Comparison of ENCODE assay signal across 21 mouse cellular contexts in the genomic region with DNA sequence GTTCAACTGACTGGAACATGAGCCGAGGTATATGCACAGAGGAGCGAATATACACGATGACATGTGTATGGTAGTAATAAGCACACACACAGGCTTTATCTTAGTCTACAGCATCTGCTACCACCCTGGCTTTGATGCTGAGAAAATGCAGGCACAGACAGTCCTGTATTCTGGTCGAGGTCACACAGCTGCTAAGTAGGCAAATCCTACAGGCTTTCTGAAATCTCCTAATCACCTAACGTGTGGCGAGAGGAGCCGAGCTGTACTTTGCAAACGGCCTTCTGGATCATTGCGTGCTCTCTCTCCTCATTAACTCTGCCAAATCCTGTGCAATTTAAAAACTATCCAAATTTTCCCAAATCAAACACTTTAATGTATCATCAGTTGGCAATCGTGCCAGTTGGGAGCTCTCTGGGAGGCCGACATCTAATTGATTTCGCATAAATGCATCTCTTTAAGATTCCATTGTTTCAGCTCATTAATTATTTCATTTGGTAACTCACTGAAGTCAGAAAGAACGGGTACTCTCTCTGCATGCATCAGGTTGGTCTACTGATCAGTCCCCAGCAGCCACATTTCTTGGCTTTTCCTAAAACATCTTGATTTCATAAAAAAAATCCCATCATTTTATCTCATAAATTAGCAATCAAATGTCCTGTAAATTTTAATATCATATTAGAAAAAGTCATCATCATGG.
DNase-seq lines count a peak whose midpoint lies in the region; ATAC-seq and TF ChIP-seq lines count a peak whose summit lies in the region.
"Had no signal": no experiment of that assay in that cellular context is flagged by ENCODE, and none has a peak within 500 bp of the region (broad histone marks: within the 10 kb centered on the region; RNA-seq: fewer than 3 reads in every experiment).

No protein-coding gene starts in this region.

- 64% methylated on average over 13 of the region's 13 CpGs for WGBS in hindbrain, embryonic 12.5 days
- WGBS in hindbrain, embryonic 11.5 days, result 83% methylated on average over 13 of the region's 13 CpGs
- WGBS in hindbrain, embryonic 16.5 days, result 48% methylated on average over 13 of the region's 13 CpGs
- 44% methylated on average over 13 of the region's 13 CpGs for WGBS in neural tube, embryonic 15.5 days

- no peak overlapping the region for H3K4me2 ChIP-seq in hindbrain, embryonic 12.5 days (replicated peaks)
- no peak overlapping the region for H3K4me2 ChIP-seq in hindbrain, embryonic 11.5 days (replicated peaks; ENCODE audit: low read depth, low read length)
- H3K4me2 ChIP-seq in hindbrain, embryonic 16.5 days (ENCODE audit: low read length), result no peak overlapping the region
- no peak overlapping the region for H3K4me2 ChIP-seq in neural tube, embryonic 15.5 days
- H3K4me2 ChIP-seq: heart, embryonic 13.5 days; liver, embryonic 11.5 days had no signal

- no peak for TF ChIP-seq POLR2A in brain, embryonic 14.5 days (IDR thresholded peaks at IDR 0.05; ENCODE audit: borderline replicate concordance, extremely low read depth, insufficient read depth, insufficient read length, poor library complexity, severe bottlenecking)

- no peak overlapping the region for H3K4me3 ChIP-seq in hindbrain, embryonic 12.5 days
- no peak overlapping the region for H3K4me3 ChIP-seq in hindbrain, embryonic 11.5 days (ENCODE audit: low read depth, low read length)
- H3K4me3 ChIP-seq in hindbrain, embryonic 16.5 days (ENCODE audit: low read length), result no peak overlapping the region
- H3K4me3 ChIP-seq in neural tube, embryonic 15.5 days (replicated peaks), result no peak overlapping the region
- H3K4me3 ChIP-seq: heart, embryonic 13.5 days; left cerebral cortex, adult 2 months; megakaryocyte, embryonic 14.5 days; myocyte had no signal

- DNase-seq in hindbrain, embryonic 11.5 days (ENCODE audit: low spot score), result no peak
- peak; percentile 73 for DNase-seq in brain, embryonic 14.5 days (ENCODE audit: low read depth)
- DNase-seq in cerebellum, postnatal 10 days, result no peak
- DNase-seq in cerebellum, postnatal 25 days, result no peak
- DNase-seq: adrenal gland, postnatal 14 days; cerebellum, adult 11-12 months; cerebellum, postnatal 36 days; heart, adult 18-20 months; kidney, adult 8-10 months; kidney, postnatal 25 days; lung, adult 18-20 months had no signal

- ATAC-seq in hindbrain, embryonic 12.5 days (ENCODE audit: low FRiP score), result peak; percentile 25; the same call in 1 of the 2 replicates
- no peak for ATAC-seq in hindbrain, embryonic 11.5 days (ENCODE audit: low FRiP score)
- ATAC-seq in hindbrain, embryonic 16.5 days, result peak; percentile 73
- peak; percentile 39; the same call in 1 of the 2 replicates for ATAC-seq in neural tube, embryonic 15.5 days (ENCODE audit: low FRiP score)
- ATAC-seq in erythroid progenitor cell, adult 5-6 weeks (replicated peaks; ENCODE audit: low FRiP score, poor library complexity, severe bottlenecking), result no peak

- no peaks in the 10 kb centered on the region for H3K9me3 ChIP-seq in hindbrain, embryonic 12.5 days (replicated peaks)
- H3K9me3 ChIP-seq in hindbrain, embryonic 11.5 days (ENCODE audit: control insufficient read depth, low read length), result no peaks in the 10 kb centered on the region
- no peaks in the 10 kb centered on the region for H3K9me3 ChIP-seq in hindbrain, embryonic 16.5 days (ENCODE audit: control insufficient read depth, low read length)
- no peaks in the 10 kb centered on the region for H3K9me3 ChIP-seq in neural tube, embryonic 15.5 days (replicated peaks)
- H3K9me3 ChIP-seq: heart, embryonic 13.5 days; megakaryocyte, embryonic 14.5 days had no signal

- no peaks in the 10 kb centered on the region for H3K27me3 ChIP-seq in hindbrain, embryonic 12.5 days
- H3K27me3 ChIP-seq in hindbrain, embryonic 11.5 days (ENCODE audit: control insufficient read depth, insufficient read depth, low read length), result no peaks in the 10 kb centered on the region
- H3K27me3 ChIP-seq in hindbrain, embryonic 16.5 days (replicated peaks; ENCODE audit: control insufficient read depth, insufficient read depth, low read length), result no peaks in the 10 kb centered on the region
- H3K27me3 ChIP-seq in neural tube, embryonic 15.5 days (replicated peaks), result no peaks in the 10 kb centered on the region
- H3K27me3 ChIP-seq: heart, embryonic 13.5 days; megakaryocyte, embryonic 14.5 days had no signal

- peaks cover 12% of the 10 kb centered on the region; the same call in 1 of the 2 replicates for H3K4me1 ChIP-seq in hindbrain, embryonic 12.5 days
- no peaks in the 10 kb centered on the region for H3K4me1 ChIP-seq in hindbrain, embryonic 11.5 days (replicated peaks; ENCODE audit: control insufficient read depth, insufficient read depth, low read length)
- peaks cover 2% of the 10 kb centered on the region; the same call in 1 of the 2 replicates for H3K4me1 ChIP-seq in hindbrain, embryonic 16.5 days (ENCODE audit: control insufficient read depth, insufficient read depth, low read depth, low read length)
- H3K4me1 ChIP-seq in neural tube, embryonic 15.5 days, result peaks cover 23% of the 10 kb centered on the region
- H3K4me1 ChIP-seq: heart, embryonic 13.5 days had no signal

- H3K36me3 ChIP-seq in hindbrain, embryonic 12.5 days, result no peaks in the 10 kb centered on the region
- no peaks in the 10 kb centered on the region for H3K36me3 ChIP-seq in hindbrain, embryonic 11.5 days (ENCODE audit: control insufficient read depth, insufficient read depth, low read length)
- H3K36me3 ChIP-seq in hindbrain, embryonic 16.5 days (ENCODE audit: control insufficient read depth, insufficient read depth, low read length), result no peaks in the 10 kb centered on the region
- H3K36me3 ChIP-seq in neural tube, embryonic 15.5 days, result no peaks in the 10 kb centered on the region
- H3K36me3 ChIP-seq: G1E; heart, embryonic 13.5 days had no signal

- no peak for TF ChIP-seq CTCF in brain, embryonic 14.5 days (IDR thresholded peaks at IDR 0.05; ENCODE audit: borderline replicate concordance, extremely low read depth, insufficient read depth, insufficient read length)

- H3K27ac ChIP-seq in hindbrain, embryonic 12.5 days, result no peak overlapping the region
- H3K27ac ChIP-seq in hindbrain, embryonic 11.5 days (ENCODE audit: low read depth, low read length), result no peak overlapping the region
- H3K27ac ChIP-seq in hindbrain, embryonic 16.5 days (ENCODE audit: low read depth, low read length), result no peak overlapping the region
- no peak overlapping the region; the same call in 1 of the 2 replicates for H3K27ac ChIP-seq in neural tube, embryonic 15.5 days (replicated peaks)
- H3K27ac ChIP-seq: heart, embryonic 13.5 days; left cerebral cortex, adult 2 months had no signal

- no peak overlapping the region for H3K9ac ChIP-seq in hindbrain, embryonic 12.5 days
- no peak overlapping the region for H3K9ac ChIP-seq in hindbrain, embryonic 11.5 days (ENCODE audit: low read depth, low read length)
- no peak overlapping the region for H3K9ac ChIP-seq in hindbrain, embryonic 16.5 days (ENCODE audit: low read depth, low read length)
- no peak overlapping the region for H3K9ac ChIP-seq in neural tube, embryonic 15.5 days (replicated peaks)
- H3K9ac ChIP-seq: heart, embryonic 13.5 days had no signal

Comparison
In these comparisons a context has a peak if more than half of its experiments do, and no peak if none do; other contexts are left out.
1. ATAC-seq: peak in hindbrain, embryonic 12.5 days (single experiment), hindbrain, embryonic 16.5 days (single experiment) and neural tube, embryonic 15.5 days (single experiment); none in hindbrain, embryonic 11.5 days (single experiment) and erythroid progenitor cell, adult 5-6 weeks (single experiment).